Mouse (Mus musculus) neural tube, embryonic 13.5 days (tissue): ENCODE measurements around the gene Lenep. TPM values are rescaled to one million over a fixed set of nuclear protein-coding genes. Genes with fewer than 3 reads are reported as not detected.

Source experiments
- ATAC-seq: fragments of 200-750 bp; cut with Nextera tagmentation; 2 replicates; pipeline ENCODE4 v1.8.0; 2017; ENCODE audit warnings: low read depth, mild to moderate bottlenecking, moderate TSS enrichment, moderate library complexity
- H3K27ac ChIP-seq: fragments of 300-500 bp; sonication (generic); replicated peaks from 2 replicates; pipeline ENCODE4 v1.5.1; 2015; ENCODE audit warnings: moderate library complexity, mild to moderate bottlenecking, inconsistent platforms
- H3K27me3 ChIP-seq: fragments of 300-500 bp; sonication (generic); 2 replicates; pipeline ENCODE4 v1.6.1; 2015; ENCODE audit warnings: mild to moderate bottlenecking, inconsistent platforms
- H3K36me3 ChIP-seq: fragments of 300-500 bp; sonication (generic); 2 replicates; pipeline ENCODE4 v1.6.1; 2015; ENCODE audit warnings: mild to moderate bottlenecking, inconsistent platforms
- H3K4me1 ChIP-seq: fragments of 300-500 bp; sonication (generic); replicated peaks from 2 replicates; pipeline ENCODE4 v1.6.1; 2015; ENCODE audit warnings: inconsistent platforms
- H3K4me2 ChIP-seq: fragments of 300-500 bp; sonication (generic); 2 replicates; pipeline ENCODE4 v1.6.1; 2015; ENCODE audit warnings: inconsistent platforms, mild to moderate bottlenecking, moderate library complexity
- H3K4me3 ChIP-seq: fragments of 300-500 bp; sonication (generic); 2 replicates; pipeline ENCODE4 v1.5.1; 2015; ENCODE audit warnings: mild to moderate bottlenecking, inconsistent platforms
- H3K9ac ChIP-seq: fragments of 300-500 bp; sonication (generic); 2 replicates; pipeline ENCODE4 v1.6.1; 2015; ENCODE audit warnings: moderate library complexity, mild to moderate bottlenecking, inconsistent platforms
- H3K9me3 ChIP-seq: fragments of 300-500 bp; sonication (generic); 2 replicates; pipeline ENCODE4 v1.6.1; 2016; ENCODE audit warnings: inconsistent platforms
- WGBS: fragments of 180-500 bp; shearing (Covaris S2); methylation state at CpG from one replicate; pipeline ENCODE4 v1.1.7; 2015; 5-methylcytosine and 5-hydroxymethylcytosine counted together
- polyA plus RNA-seq: library from polyadenylated mRNA; unstranded; fragments of >200 nt; fragmentation: Nextera tagmentation; extraction: Ambion mirVana; gene quantifications from 2 replicates; pipeline ENCODE4 v1.2.1, GENCODE M21; 2015

The Lenep gene
- polyA plus RNA-seq, 1 experiment from 2014 or later = 0.84 TPM

GRCm38 (mm10) chr3:89388134-89388881 is 14.3 kb downstream of the Lenep start:
- H3K27ac ChIP-seq = no peak overlapping the region
- H3K4me2 ChIP-seq = no peak overlapping the region
- 66% methylated on average over 11 of the region's 11 CpGs for WGBS
- H3K36me3 ChIP-seq = no peaks in the 10 kb centered on the region
- H3K9ac ChIP-seq = no peak overlapping the region
- H3K4me3 ChIP-seq = no peak overlapping the region
- peaks cover 36% of the 10 kb centered on the region for H3K4me1 ChIP-seq
- no peaks in the 10 kb centered on the region for H3K9me3 ChIP-seq
- H3K27me3 ChIP-seq = peaks cover 16% of the 10 kb centered on the region
- ATAC-seq = no peak

- H3K4me1 ChIP-seq = peaks cover 30% of the 10 kb centered on the region
- peaks cover 12% of the 10 kb centered on the region for H3K27me3 ChIP-seq
- no peak overlapping the region for H3K4me3 ChIP-seq
- no peaks in the 10 kb centered on the region for H3K9me3 ChIP-seq
- no peak for ATAC-seq
- no peaks in the 10 kb centered on the region for H3K36me3 ChIP-seq
- 85% methylated on average over 11 of the region's 11 CpGs for WGBS
- no peak overlapping the region for H3K4me2 ChIP-seq
- H3K27ac ChIP-seq = no peak overlapping the region
- H3K9ac ChIP-seq = no peak overlapping the region
Measured at GRCm38 (mm10) chr3:89387632-89388031, 15.0 kb downstream of the Lenep start.

GRCm38 (mm10) chr3:89386438-89387420 is 15.9 kb downstream of the Lenep start:
- Histone ChIP-seq H3K27me3 (0 out of 2 replicates have a peak, but pooled peaks cover 5% of the 10 kb centered on the region), H3K36me3 (no peaks in the 10 kb centered on the region), H3K27ac (no peak overlapping the region), H3K4me3 (no peak overlapping the region), H3K9me3 (no peaks in the 10 kb centered on the region), H3K4me2 (no peak overlapping the region), H3K9ac (no peak overlapping the region), H3K4me1 (peaks cover 21% of the 10 kb centered on the region)
- no peak for ATAC-seq
- 55% methylated on average over 17 of the region's 17 CpGs for WGBS

- Histone ChIP-seq H3K9ac (no peak overlapping the region), H3K9me3 (no peaks in the 10 kb centered on the region), H3K4me2 (no peak overlapping the region), H3K4me3 (no peak overlapping the region), H3K36me3 (no peaks in the 10 kb centered on the region), H3K27me3 (0 out of 2 replicates have a peak, but pooled peaks cover 5% of the 10 kb centered on the region), H3K27ac (no peak overlapping the region), H3K4me1 (peaks cover 8% of the 10 kb centered on the region; the same call in 1 of the 2 replicates)
- no peak for ATAC-seq
- whole genome bisulfite sequencing = 55% methylated on average over 11 of the region's 11 CpGs
Measured at GRCm38 (mm10) chr3:89385451-89385850, 17.1 kb downstream of the Lenep start.

- Histone ChIP-seq H3K9ac (no peak overlapping the region), H3K4me1 (peaks cover 9% of the 10 kb centered on the region; the same call in 1 of the 2 replicates), H3K4me3 (no peak overlapping the region), H3K27me3 (0 out of 2 replicates have a peak, but pooled peaks cover 5% of the 10 kb centered on the region), H3K36me3 (no peaks in the 10 kb centered on the region), H3K4me2 (no peak overlapping the region), H3K9me3 (no peaks in the 10 kb centered on the region), H3K27ac (no peak overlapping the region)
- 81% methylated on average over 11 of the region's 12 CpGs for WGBS
- no peak for ATAC-seq
Measured at GRCm38 (mm10) chr3:89384331-89385076, 18.1 kb downstream of the Lenep start.

- 84% methylated on average over 5 of the region's 5 CpGs for WGBS
- Histone ChIP-seq H3K9ac (no peak overlapping the region), H3K9me3 (no peaks in the 10 kb centered on the region), H3K27me3 (0 out of 2 replicates have a peak, but pooled peaks cover 5% of the 10 kb centered on the region), H3K27ac (no peak overlapping the region), H3K36me3 (no peaks in the 10 kb centered on the region), H3K4me3 (no peak overlapping the region), H3K4me1 (peaks cover 15% of the 10 kb centered on the region), H3K4me2 (no peak overlapping the region)
- no peak for ATAC-seq
Measured at GRCm38 (mm10) chr3:89383651-89384255, 18.8 kb downstream of the Lenep start.

- H3K4me2 ChIP-seq = no peak overlapping the region
- H3K27me3 ChIP-seq = 0 out of 2 replicates have a peak, but pooled peaks cover 5% of the 10 kb centered on the region
- ATAC-seq = no peak
- 82% methylated on average over 5 of the region's 5 CpGs for WGBS
- peaks cover 20% of the 10 kb centered on the region for H3K4me1 ChIP-seq
- H3K27ac ChIP-seq = no peak overlapping the region
- no peaks in the 10 kb centered on the region for H3K9me3 ChIP-seq
- H3K36me3 ChIP-seq = no peaks in the 10 kb centered on the region
- no peak overlapping the region for H3K9ac ChIP-seq
- H3K4me3 ChIP-seq = no peak overlapping the region
Measured at GRCm38 (mm10) chr3:89382950-89383349, 19.6 kb downstream of the Lenep start.

GRCm38 (mm10) chr3:89382033-89382882 is 20.3 kb downstream of the Lenep start:
- Histone ChIP-seq H3K9ac (no peak overlapping the region), H3K4me3 (no peak overlapping the region), H3K4me1 (peaks cover 21% of the 10 kb centered on the region), H3K9me3 (no peaks in the 10 kb centered on the region), H3K36me3 (no peaks in the 10 kb centered on the region), H3K27me3 (0 out of 2 replicates have a peak, but pooled peaks cover 5% of the 10 kb centered on the region), H3K4me2 (no peak overlapping the region), H3K27ac (no peak overlapping the region)
- no peak for ATAC-seq
- 87% methylated on average over 9 of the region's 9 CpGs for WGBS

GRCm38 (mm10) chr3:89381233-89381632 is 21.4 kb downstream of the Lenep start:
- WGBS = 86% methylated on average over 11 of the region's 11 CpGs
- H3K4me2 ChIP-seq = no peak overlapping the region
- H3K9me3 ChIP-seq = no peaks in the 10 kb centered on the region
- H3K36me3 ChIP-seq = no peaks in the 10 kb centered on the region
- H3K9ac ChIP-seq = no peak overlapping the region
- H3K27me3 ChIP-seq = 0 out of 2 replicates have a peak, but pooled peaks cover 5% of the 10 kb centered on the region
- ATAC-seq = no peak
- H3K27ac ChIP-seq = no peak overlapping the region
- peaks cover 21% of the 10 kb centered on the region for H3K4me1 ChIP-seq
- H3K4me3 ChIP-seq = no peak overlapping the region

- 92% methylated on average over 18 of the region's 18 CpGs for WGBS
- H3K4me2 ChIP-seq = no peak overlapping the region
- peaks cover 21% of the 10 kb centered on the region for H3K4me1 ChIP-seq
- 0 out of 2 replicates have a peak, but pooled peaks cover 5% of the 10 kb centered on the region for H3K27me3 ChIP-seq
- no peak overlapping the region for H3K9ac ChIP-seq
- H3K9me3 ChIP-seq = no peaks in the 10 kb centered on the region
- H3K4me3 ChIP-seq = no peak overlapping the region
- ATAC-seq = no peak
- H3K27ac ChIP-seq = no peak overlapping the region
- no peaks in the 10 kb centered on the region for H3K36me3 ChIP-seq
Measured at GRCm38 (mm10) chr3:89380711-89381110, 21.9 kb downstream of the Lenep start.
